Mouse (Mus musculus) liver, adult 2 months (tissue): ENCODE measurements around the gene Rnf128.

Source experiments
- CTCF ChIP-seq: fragments of 200-500 bp; IDR thresholded peaks from 2 replicates; pipeline ENCODE4 v1.5.1; 2011; ENCODE audit warnings: low read depth, low read length, control low read depth
- POLR2A ChIP-seq: fragments of 200-500 bp; IDR thresholded peaks from 2 replicates; pipeline ENCODE4 v1.6.1; 2011; ENCODE audit warnings: low read length, control low read depth; ENCODE audit not compliant: insufficient read depth; ENCODE audit errors: extremely low read depth

DNA sequence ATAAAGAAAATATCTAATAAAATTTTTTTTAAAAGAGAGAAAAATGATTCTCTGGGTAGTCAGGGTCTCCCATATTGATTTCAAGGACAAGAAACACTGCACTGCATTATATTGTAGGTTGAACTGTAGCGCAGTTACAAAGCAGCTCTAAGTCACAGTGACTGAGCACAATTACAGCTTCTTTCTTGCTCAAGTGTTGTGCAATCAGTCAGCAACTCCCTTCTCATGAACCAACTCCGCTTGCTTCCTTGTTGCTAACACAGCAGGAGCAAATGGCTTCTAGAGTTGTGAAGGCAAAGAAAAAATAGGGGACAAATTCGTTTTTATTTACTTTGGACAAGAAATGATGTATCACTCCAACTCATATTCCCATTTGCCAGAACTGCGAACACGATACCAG, 12.7 kb upstream of the Rnf128 start:
- TF ChIP-seq CTCF (no peak), POLR2A (no peak)
